Mouse (Mus musculus) heart, postnatal 14 days (tissue): ENCODE results near the gene Sufu. TPM values are rescaled to one million over a fixed set of nuclear protein-coding genes. Genes with fewer than 3 reads are reported as not detected.
A peak's percentile ranks its signal among the peaks of the same experiment; 100 is the strongest.

ENCODE experiments used
- DNase-seq, 2 experiments: peaks; one replicate each; pipeline ENCODE4 v3.0.0; 2021 to 2022
- intact Hi-C: fragments of 180-260 bp; cut with DNase I; formaldehyde crosslinking; loops from one replicate; pipeline ENCODE4 v1.15.1; 2025
- total RNA-seq, 2 experiments: library from RNA; stranded (reverse); gene quantifications; 2 replicates each; pipeline ENCODE4 v1.2.3; 2021

Sufu gene
- total RNA-seq, 2 experiments from 2014 or later: 15.1 to 15.3 TPM

- intact Hi-C loops: loop anchor here (2.0 to 5.0 kb wide), 2 partner anchors 33 to 48 kb away; no protein-coding TSS in a partner anchor
- no peak for DNase-seq
Observed at GRCm38 (mm10) chr19:46454126-46454880, 57.6 kb downstream of the Sufu start.

GRCm38 (mm10) chr19:46455032-46455431, 58.3 kb downstream of the Sufu start:
- intact Hi-C loops: loop anchor here (2.0 kb wide), 1 partner anchor 48 kb away; no protein-coding TSS in a partner anchor

GRCm38 (mm10) chr19:46455556-46455955, 58.9 kb downstream of the Sufu start:
- no peak for DNase-seq
- intact Hi-C loops: loop anchor here (2.0 kb wide), 1 partner anchor 47 kb away; no protein-coding TSS in a partner anchor

More at GRCm38 (mm10) chr19:46455032-46455431, 58.3 kb downstream of the Sufu start:
- peak; percentile 48 to 59 for DNase-seq

GRCm38 (mm10) chr19:46456018-46456735, 59.5 kb downstream of the Sufu start:
- DNase-seq: no peak
- intact Hi-C loops: no loop called here

- DNase-seq: no peak
- intact Hi-C loops: loop anchor here (2.0 kb wide), 1 partner anchor 17 kb away; no protein-coding TSS in a partner anchor
Observed at GRCm38 (mm10) chr19:46457798-46458197, 61.1 kb downstream of the Sufu start.

GRCm38 (mm10) chr19:46459256-46459655, 62.6 kb downstream of the Sufu start:
- intact Hi-C loops: loop anchor here (2.0 kb wide), 1 partner anchor 16 kb away; no protein-coding TSS in a partner anchor
- DNase-seq: no peak

- intact Hi-C loops: loop anchor here (2.0 kb wide), 1 partner anchor 15 kb away; no protein-coding TSS in a partner anchor
Observed at GRCm38 (mm10) chr19:46459889-46460288, 63.2 kb downstream of the Sufu start.

GRCm38 (mm10) chr19:46462574-46462973, 65.9 kb downstream of the Sufu start:
- intact Hi-C loops: no loop called here

More at GRCm38 (mm10) chr19:46459889-46460288, 63.2 kb downstream of the Sufu start:
- DNase-seq: peak; percentile 63 to 76

GRCm38 (mm10) chr19:46463446-46463845, 66.8 kb downstream of the Sufu start:
- intact Hi-C loops: no loop called here
- DNase-seq: no peak

More at GRCm38 (mm10) chr19:46462574-46462973, 65.9 kb downstream of the Sufu start:
- DNase-seq: no peak

GRCm38 (mm10) chr19:46466160-46466559, 69.5 kb downstream of the Sufu start:
- intact Hi-C loops: no loop called here
- DNase-seq: no peak

- no peak for DNase-seq
- intact Hi-C loops: no loop called here
Observed at GRCm38 (mm10) chr19:46467051-46467503, 70.4 kb downstream of the Sufu start.

- DNase-seq: no peak
- intact Hi-C loops: no loop called here
Observed at GRCm38 (mm10) chr19:46470364-46471240, 73.9 kb downstream of the Sufu start.

GRCm38 (mm10) chr19:46471324-46472093, 74.8 kb downstream of the Sufu start:
- no peak for DNase-seq
- intact Hi-C loops: no loop called here

- no peak for DNase-seq
- intact Hi-C loops: no loop called here
Observed at GRCm38 (mm10) chr19:46477432-46477845, 80.7 kb downstream of the Sufu start.

GRCm38 (mm10) chr19:46478242-46478641, 81.5 kb downstream of the Sufu start:
- DNase-seq: peak; percentile 59 to 67
- intact Hi-C loops: no loop called here

GRCm38 (mm10) chr19:46478826-46479225, 82.1 kb downstream of the Sufu start:
- DNase-seq: peak; percentile 66 to 72
- intact Hi-C loops: no loop called here

- intact Hi-C loops: no loop called here
- DNase-seq: peak; percentile 29 to 53
Observed at GRCm38 (mm10) chr19:46479306-46480075, 82.8 kb downstream of the Sufu start.

GRCm38 (mm10) chr19:46480624-46481345, 84.1 kb downstream of the Sufu start:
- intact Hi-C loops: no loop called here
- DNase-seq: no peak
